Mouse (Mus musculus) kidney, postnatal 4 days (tissue): Measurements from ENCODE around the gene Ralb.

Experiments
- DNase-seq, 2 experiments: peaks; one replicate each; pipeline ENCODE4 v3.0.0; 2021; ENCODE audit warnings: mixed read lengths in 2 of 2

Gene Ralb

GRCm38 (mm10) chr1:119490765-119491164 is 13.8 kb downstream of the Ralb start:
- no peak for DNase-seq

- no peak for DNase-seq
Observed at GRCm38 (mm10) chr1:119487917-119488590, 16.5 kb downstream of the Ralb start.

- DNase-seq = no peak
Observed at GRCm38 (mm10) chr1:119485825-119486224, 18.8 kb downstream of the Ralb start.

GRCm38 (mm10) chr1:119484457-119484856 is 20.1 kb downstream of the Ralb start:
- DNase-seq = peak; percentile 64 to 72

GRCm38 (mm10) chr1:119482891-119483290 is 21.7 kb downstream of the Ralb start:
- DNase-seq = no peak

GRCm38 (mm10) chr1:119481205-119481932 is 23.2 kb downstream of the Ralb start:
- DNase-seq = peak in 1 of 2 experiments; percentile 35

- DNase-seq = no peak
Observed at GRCm38 (mm10) chr1:119480678-119481077, 23.9 kb downstream of the Ralb start.

GRCm38 (mm10) chr1:119479641-119480040 is 25.0 kb downstream of the Ralb start:
- DNase-seq = no peak

- DNase-seq = no peak
Observed at GRCm38 (mm10) chr1:119476905-119477353, 27.7 kb downstream of the Ralb start.

GRCm38 (mm10) chr1:119474671-119475070 is 29.9 kb downstream of the Ralb start:
- no peak for DNase-seq

GRCm38 (mm10) chr1:119472648-119473047 is 31.9 kb downstream of the Ralb start:
- DNase-seq = no peak

GRCm38 (mm10) chr1:119471793-119472396 is 32.7 kb downstream of the Ralb start:
- peak in 1 of 2 experiments; percentile 43 for DNase-seq

GRCm38 (mm10) chr1:119463386-119463785 is 41.2 kb downstream of the Ralb start:
- peak; percentile 83 to 84 for DNase-seq

GRCm38 (mm10) chr1:119460062-119460461 is 44.5 kb downstream of the Ralb start:
- DNase-seq = no peak

GRCm38 (mm10) chr1:119457993-119458605 is 46.5 kb downstream of the Ralb start:
- DNase-seq = peak; percentile 79 to 84

GRCm38 (mm10) chr1:119457528-119457855 is 47.1 kb downstream of the Ralb start:
- DNase-seq = peak; percentile 22 to 43

- DNase-seq = peak in 1 of 2 experiments; percentile 50
Observed at GRCm38 (mm10) chr1:119456671-119457527, 47.7 kb downstream of the Ralb start.

- no peak for DNase-seq
Observed at GRCm38 (mm10) chr1:119453731-119454130, 50.9 kb downstream of the Ralb start.

GRCm38 (mm10) chr1:119451417-119451816 is 53.2 kb downstream of the Ralb start:
- no peak for DNase-seq

GRCm38 (mm10) chr1:119450651-119451345 is 53.8 kb downstream of the Ralb start:
- DNase-seq = no peak

GRCm38 (mm10) chr1:119446753-119447283 is 57.8 kb downstream of the Ralb start:
- DNase-seq = peak in 1 of 2 experiments; percentile 18
